Mouse (Mus musculus): ENCODE measurements around the gene Htra2.
A peak's percentile ranks its signal among the peaks of the same experiment; 100 is the strongest.

The Htra2 gene

GRCm38 (mm10) chr6:83070311-83071219 is 15.5 kb upstream of the Htra2 start:
- DNase-seq (ENCODE audit: extremely low read depth, low read depth): no peak

- DNase-seq (ENCODE audit: extremely low read depth, low read depth): no peak
Measured at GRCm38 (mm10) chr6:83070247-83070310, 15.0 kb upstream of the Htra2 start, which contains the start of gene Tlx2. Gene Tlx2 (minus strand): TSS chr6:83070293.

GRCm38 (mm10) chr6:83069488-83070246 is 14.6 kb upstream of the Htra2 start:
- DNase-seq (ENCODE audit: extremely low read depth, low read depth): no peak

- no peak for DNase-seq (ENCODE audit: extremely low read depth, low read depth)
Measured at GRCm38 (mm10) chr6:83068706-83069487, 13.8 kb upstream of the Htra2 start.

GRCm38 (mm10) chr6:83068221-83068620 is 13.1 kb upstream of the Htra2 start:
- DNase-seq (ENCODE audit: extremely low read depth, low read depth): no peak

GRCm38 (mm10) chr6:83066441-83066840 is 11.4 kb upstream of the Htra2 start:
- DNase-seq (ENCODE audit: extremely low read depth, low read depth): no peak

- no peak for DNase-seq (ENCODE audit: extremely low read depth, low read depth)
Measured at GRCm38 (mm10) chr6:83065995-83066394, 10.9 kb upstream of the Htra2 start.

- no peak for DNase-seq (ENCODE audit: extremely low read depth, low read depth)
Measured at GRCm38 (mm10) chr6:83058725-83059124, 3.7 kb upstream of the Htra2 start.

- DNase-seq (ENCODE audit: extremely low read depth, low read depth): no peak
Measured at GRCm38 (mm10) chr6:83057790-83058189, 2.7 kb upstream of the Htra2 start, which contains the start of gene Dqx1. Gene Dqx1 (plus strand): TSS chr6:83057844.

GRCm38 (mm10) chr6:83054074-83054851 is 810 bp downstream of the Htra2 start, which contains the start of gene Aup1:
Gene Aup1 (plus strand): TSS chr6:83054521.
- DNase-seq (ENCODE audit: extremely low read depth, low read depth): peak; percentile 96

GRCm38 (mm10) chr6:83053136-83053960 is 1.7 kb downstream of the Htra2 start:
- DNase-seq (ENCODE audit: extremely low read depth, low read depth): peak; percentile 44

GRCm38 (mm10) chr6:83049367-83049766 is 5.7 kb downstream of the Htra2 start:
- DNase-seq (ENCODE audit: extremely low read depth, low read depth): no peak

GRCm38 (mm10) chr6:83044742-83045141 is 10.3 kb downstream of the Htra2 start:
- DNase-seq (ENCODE audit: extremely low read depth, low read depth): peak; percentile 77

GRCm38 (mm10) chr6:83043993-83044392 is 11.1 kb downstream of the Htra2 start:
- DNase-seq (ENCODE audit: extremely low read depth, low read depth): no peak

GRCm38 (mm10) chr6:83043561-83043960 is 11.5 kb downstream of the Htra2 start:
- no peak for DNase-seq (ENCODE audit: extremely low read depth, low read depth)

- no peak for DNase-seq (ENCODE audit: extremely low read depth, low read depth)
Measured at GRCm38 (mm10) chr6:83040601-83041000, 14.5 kb downstream of the Htra2 start.

- no peak for DNase-seq (ENCODE audit: extremely low read depth, low read depth)
Measured at GRCm38 (mm10) chr6:83038496-83039012, 16.5 kb downstream of the Htra2 start.

- no peak for DNase-seq (ENCODE audit: extremely low read depth, low read depth)
Measured at GRCm38 (mm10) chr6:83037188-83037587, 17.9 kb downstream of the Htra2 start.

GRCm38 (mm10) chr6:83034463-83035055 is 20.5 kb downstream of the Htra2 start:
- DNase-seq (ENCODE audit: extremely low read depth, low read depth): no peak
